Mouse (Mus musculus) thymus, adult 2 months (tissue): ENCODE measurements around the gene 9130023H24Rik.

Experiments used
- CTCF ChIP-seq: fragments of 200-500 bp; IDR thresholded peaks from 2 replicates; pipeline ENCODE4 v1.5.1; 2012; ENCODE audit warnings: mild to moderate bottlenecking, control low read depth, low read length, moderate library complexity, borderline replicate concordance; ENCODE audit not compliant: control insufficient read depth, poor library complexity, insufficient read depth; ENCODE audit errors: extremely low read depth
- POLR2A ChIP-seq: fragments of 200-500 bp; IDR thresholded peaks from 2 replicates; pipeline ENCODE4 v1.6.1; 2012; ENCODE audit warnings: mild to moderate bottlenecking, low read length, control low read depth, moderate library complexity; ENCODE audit not compliant: control insufficient read depth, poor library complexity, insufficient read depth; ENCODE audit errors: extremely low read depth

- TF ChIP-seq CTCF (no peak), POLR2A (no peak)
These were observed 33.7 kb upstream of the 9130023H24Rik start for GRCm38 (mm10) chr7:128271496-128271895.
